Mouse (Mus musculus): Measurements from ENCODE around the gene Kif2c. TPM values are rescaled to one million over a fixed set of nuclear protein-coding genes. Genes with fewer than 3 reads are reported as not detected.

Gene Kif2c
- polyA plus RNA-seq, 1 experiment from 2014 or later = 42.9 TPM

GRCm38 (mm10) chr4:117149291-117150211, 32.9 kb downstream of the Kif2c start:
- Histone ChIP-seq H3K27ac (replicated peaks; ENCODE audit: low read depth, low read length) (no peak overlapping the region), H3K9me3 (ENCODE audit: control insufficient read depth, low read length) (no peaks in the 10 kb centered on the region), H3K9ac (ENCODE audit: low read depth, low read length) (no peak overlapping the region), H3K4me1 (ENCODE audit: control insufficient read depth, insufficient read depth, low read length) (0 out of 2 replicates have a peak, but pooled peaks cover 3% of the 10 kb centered on the region), H3K27me3 (replicated peaks; ENCODE audit: control insufficient read depth, insufficient read depth, low read length) (no peaks in the 10 kb centered on the region), H3K36me3 (ENCODE audit: control insufficient read depth, insufficient read depth, low read length) (peaks cover 48% of the 10 kb centered on the region), H3K4me2 (ENCODE audit: low read depth, low read length) (no peak overlapping the region), H3K4me3 (ENCODE audit: low read depth, low read length) (no peak overlapping the region)
- no peak for ATAC-seq (ENCODE audit: low read depth)
- no peak for DNase-seq (ENCODE audit: low spot score)
- WGBS = 75% methylated on average over 6 of the region's 6 CpGs

GRCm38 (mm10) chr4:117148815-117149214, 33.6 kb downstream of the Kif2c start:
- Histone ChIP-seq H3K9ac (ENCODE audit: low read depth, low read length) (no peak overlapping the region), H3K27ac (replicated peaks; ENCODE audit: low read depth, low read length) (no peak overlapping the region), H3K27me3 (replicated peaks; ENCODE audit: control insufficient read depth, insufficient read depth, low read length) (no peaks in the 10 kb centered on the region), H3K9me3 (ENCODE audit: control insufficient read depth, low read length) (no peaks in the 10 kb centered on the region), H3K4me1 (ENCODE audit: control insufficient read depth, insufficient read depth, low read length) (0 out of 2 replicates have a peak, but pooled peaks cover 3% of the 10 kb centered on the region), H3K4me3 (ENCODE audit: low read depth, low read length) (no peak overlapping the region), H3K4me2 (ENCODE audit: low read depth, low read length) (no peak overlapping the region), H3K36me3 (ENCODE audit: control insufficient read depth, insufficient read depth, low read length) (peaks cover 41% of the 10 kb centered on the region)
- 69% methylated on average over 24 of the region's 24 CpGs for WGBS
- ATAC-seq (ENCODE audit: low read depth) (no peak), DNase-seq (ENCODE audit: low spot score) (no peak)

- H3K36me3 ChIP-seq (ENCODE audit: control insufficient read depth, insufficient read depth, low read length) = peaks cover 35% of the 10 kb centered on the region
- H3K4me3 ChIP-seq (ENCODE audit: low read depth, low read length) = no peak overlapping the region
- no peaks in the 10 kb centered on the region for H3K9me3 ChIP-seq (ENCODE audit: control insufficient read depth, low read length)
- no peak overlapping the region for H3K4me2 ChIP-seq (ENCODE audit: low read depth, low read length)
- H3K4me1 ChIP-seq (ENCODE audit: control insufficient read depth, insufficient read depth, low read length) = 0 out of 2 replicates have a peak, but pooled peaks cover under 1% of the 10 kb centered on the region
- no peak overlapping the region for H3K9ac ChIP-seq (ENCODE audit: low read depth, low read length)
- no peak for ATAC-seq (ENCODE audit: low read depth)
- H3K27ac ChIP-seq (replicated peaks; ENCODE audit: low read depth, low read length) = no peak overlapping the region
- H3K27me3 ChIP-seq (replicated peaks; ENCODE audit: control insufficient read depth, insufficient read depth, low read length) = no peaks in the 10 kb centered on the region
- 84% methylated on average over 17 of the region's 18 CpGs for WGBS
- no peak for DNase-seq (ENCODE audit: low spot score)
These were observed 34.3 kb downstream of the Kif2c start for GRCm38 (mm10) chr4:117148047-117148713.

GRCm38 (mm10) chr4:117146176-117146575, 36.3 kb downstream of the Kif2c start:
- Histone ChIP-seq H3K4me1 (ENCODE audit: control insufficient read depth, insufficient read depth, low read length) (no peaks in the 10 kb centered on the region), H3K4me2 (ENCODE audit: low read depth, low read length) (no peak overlapping the region), H3K27me3 (replicated peaks; ENCODE audit: control insufficient read depth, insufficient read depth, low read length) (no peaks in the 10 kb centered on the region), H3K4me3 (ENCODE audit: low read depth, low read length) (no peak overlapping the region), H3K9ac (ENCODE audit: low read depth, low read length) (no peak overlapping the region), H3K36me3 (ENCODE audit: control insufficient read depth, insufficient read depth, low read length) (peaks cover 16% of the 10 kb centered on the region), H3K27ac (replicated peaks; ENCODE audit: low read depth, low read length) (no peak overlapping the region), H3K9me3 (ENCODE audit: control insufficient read depth, low read length) (no peaks in the 10 kb centered on the region)
- 34% methylated on average over 15 of the region's 15 CpGs for WGBS
- peak; percentile 76 for DNase-seq (ENCODE audit: low spot score)
- ATAC-seq (ENCODE audit: low read depth) = peak; percentile 3; the same call in 1 of the 2 replicates

- H3K36me3 ChIP-seq (ENCODE audit: control insufficient read depth, insufficient read depth, low read length) = peaks cover 7% of the 10 kb centered on the region
- H3K4me2 ChIP-seq (ENCODE audit: low read depth, low read length) = no peak overlapping the region
- H3K27me3 ChIP-seq (replicated peaks; ENCODE audit: control insufficient read depth, insufficient read depth, low read length) = no peaks in the 10 kb centered on the region
- ATAC-seq (ENCODE audit: low read depth) (no peak), DNase-seq (ENCODE audit: low spot score) (no peak)
- no peaks in the 10 kb centered on the region for H3K4me1 ChIP-seq (ENCODE audit: control insufficient read depth, insufficient read depth, low read length)
- WGBS = 89% methylated on average over 13 of the region's 13 CpGs
- H3K4me3 ChIP-seq (ENCODE audit: low read depth, low read length) = no peak overlapping the region
- H3K9ac ChIP-seq (ENCODE audit: low read depth, low read length) = no peak overlapping the region
- no peak overlapping the region for H3K27ac ChIP-seq (replicated peaks; ENCODE audit: low read depth, low read length)
- H3K9me3 ChIP-seq (ENCODE audit: control insufficient read depth, low read length) = no peaks in the 10 kb centered on the region
These were observed 37.2 kb downstream of the Kif2c start for GRCm38 (mm10) chr4:117145248-117145647.

- ATAC-seq (ENCODE audit: low read depth) = no peak
- Histone ChIP-seq H3K4me3 (ENCODE audit: low read depth, low read length) (no peak overlapping the region), H3K27me3 (replicated peaks; ENCODE audit: control insufficient read depth, insufficient read depth, low read length) (no peaks in the 10 kb centered on the region), H3K9ac (ENCODE audit: low read depth, low read length) (no peak overlapping the region; the same call in 1 of the 2 replicates), H3K4me2 (ENCODE audit: low read depth, low read length) (no peak overlapping the region), H3K36me3 (ENCODE audit: control insufficient read depth, insufficient read depth, low read length) (no peaks in the 10 kb centered on the region), H3K4me1 (ENCODE audit: control insufficient read depth, insufficient read depth, low read length) (no peaks in the 10 kb centered on the region), H3K27ac (replicated peaks; ENCODE audit: low read depth, low read length) (no peak overlapping the region), H3K9me3 (ENCODE audit: control insufficient read depth, low read length) (no peaks in the 10 kb centered on the region)
- no peak for DNase-seq (ENCODE audit: low spot score)
- WGBS = 64% methylated on average over 7 of the region's 7 CpGs
These were observed 39.4 kb downstream of the Kif2c start for GRCm38 (mm10) chr4:117143023-117143422.

- 35% methylated on average over 4 of the region's 4 CpGs for WGBS
- no peak overlapping the region for H3K4me3 ChIP-seq (ENCODE audit: low read depth, low read length)
- no peaks in the 10 kb centered on the region for H3K4me1 ChIP-seq (ENCODE audit: control insufficient read depth, insufficient read depth, low read length)
- H3K27ac ChIP-seq (replicated peaks; ENCODE audit: low read depth, low read length) = no peak overlapping the region
- no peak overlapping the region for H3K9ac ChIP-seq (ENCODE audit: low read depth, low read length)
- no peaks in the 10 kb centered on the region for H3K9me3 ChIP-seq (ENCODE audit: control insufficient read depth, low read length)
- H3K4me2 ChIP-seq (ENCODE audit: low read depth, low read length) = no peak overlapping the region
- H3K27me3 ChIP-seq (replicated peaks; ENCODE audit: control insufficient read depth, insufficient read depth, low read length) = no peaks in the 10 kb centered on the region
- no peak for ATAC-seq (ENCODE audit: low read depth)
- peak; percentile 47 for DNase-seq (ENCODE audit: low spot score)
- no peaks in the 10 kb centered on the region for H3K36me3 ChIP-seq (ENCODE audit: control insufficient read depth, insufficient read depth, low read length)
These were observed 41.8 kb downstream of the Kif2c start for GRCm38 (mm10) chr4:117140613-117141012.

GRCm38 (mm10) chr4:117139217-117139612, 43.2 kb downstream of the Kif2c start:
- Histone ChIP-seq H3K4me3 (ENCODE audit: low read depth, low read length) (no peak overlapping the region), H3K27ac (replicated peaks; ENCODE audit: low read depth, low read length) (no peak overlapping the region), H3K27me3 (replicated peaks; ENCODE audit: control insufficient read depth, insufficient read depth, low read length) (no peaks in the 10 kb centered on the region), H3K4me2 (ENCODE audit: low read depth, low read length) (no peak overlapping the region), H3K4me1 (ENCODE audit: control insufficient read depth, insufficient read depth, low read length) (no peaks in the 10 kb centered on the region), H3K36me3 (ENCODE audit: control insufficient read depth, insufficient read depth, low read length) (no peaks in the 10 kb centered on the region), H3K9ac (ENCODE audit: low read depth, low read length) (no peak overlapping the region), H3K9me3 (ENCODE audit: control insufficient read depth, low read length) (no peaks in the 10 kb centered on the region)
- WGBS = 5% methylated on average over 2 of the region's 2 CpGs
- ATAC-seq (ENCODE audit: low read depth) (no peak), DNase-seq (ENCODE audit: low spot score) (peak; percentile 66)

Measured in embryonic facial prominence, embryonic 14.5 days (tissue).